Mouse (Mus musculus) adrenal gland, adult 18-20 months (tissue): ENCODE results near the gene Mpzl3. TPM values are rescaled to one million over a fixed set of nuclear protein-coding genes. Genes with fewer than 3 reads are reported as not detected.

ENCODE experiments used
- total RNA-seq, 2 experiments: library from RNA; stranded (reverse); gene quantifications; 1 replicate in 1 of 2; 2 replicates in 1 of 2; pipeline ENCODE4 v1.2.3; 2021

The Mpzl3 gene
- total RNA-seq, 2 experiments from 2014 or later = 7.3 to 9.1 TPM

Other genes starting within 250 kb of the Mpzl3 start
- gene Kmt2a, start 173.9 kb upstream of the Mpzl3 start, total RNA-seq = 10 to 100 TPM; 27.2 to 32.1 TPM
- gene Atp5l, start 134.4 kb upstream of the Mpzl3 start, total RNA-seq = 100 to 1,000 TPM; 593 to 763 TPM
- 100 to 1,000 TPM in 1 of 2 experiments, 10 to 100 TPM in 1; 85.6 to 103 TPM for gene Ube4a, start 89.6 kb upstream of the Mpzl3 start, total RNA-seq
- gene Cd3g, start 74.8 kb upstream of the Mpzl3 start, total RNA-seq = 1 to 10 TPM in 1 of 2 experiments, under 1 TPM in 1; 0.33 to 1.6 TPM
- gene Cd3d, start 73.4 kb upstream of the Mpzl3 start, total RNA-seq = under 1 TPM in 1 of 2 experiments, not detected in 1; 0.93 TPM
- gene Cd3e, start 45.6 kb upstream of the Mpzl3 start, total RNA-seq = 1 to 10 TPM in 1 of 2 experiments, under 1 TPM in 1; 0.27 to 2.0 TPM
- gene Mpzl2, start 15.4 kb upstream of the Mpzl3 start, total RNA-seq = 10 to 100 TPM; 10.5 to 12.9 TPM
- gene Jaml, start 24.0 kb downstream of the Mpzl3 start, total RNA-seq = 1 to 10 TPM; 3.3 to 6.8 TPM
- gene Scn2b, start 62.6 kb downstream of the Mpzl3 start, total RNA-seq = 10 to 100 TPM; 11.1 to 11.2 TPM
- gene Scn4b, start 83.2 kb downstream of the Mpzl3 start, total RNA-seq = 1 to 10 TPM in 1 of 2 experiments, under 1 TPM in 1; 0.90 to 1.1 TPM
- 1 to 10 TPM in 1 of 2 experiments, under 1 TPM in 1; 0.86 to 1.3 TPM for gene BC049352, start 126.8 kb downstream of the Mpzl3 start, total RNA-seq
- not detected for gene Tmprss4, start 148.9 kb downstream of the Mpzl3 start, total RNA-seq
- gene Il10ra, start 214.0 kb downstream of the Mpzl3 start, total RNA-seq = 1 to 10 TPM; 3.8 to 4.3 TPM